Mouse (Mus musculus) heart, embryonic 13.5 days (tissue): ENCODE measurements at regions not wholly inside any gene's neighbourhood (a gene's known extent, or its start where the extent isn't known, plus 50 kb on each side); places are given as distances from the start of the nearest gene placed in this dataset.

Experiments
- ATAC-seq: fragments of 200-750 bp; cut with Nextera tagmentation; 2 replicates; pipeline ENCODE4 v1.8.0; 2017; ENCODE audit warnings: moderate TSS enrichment; ENCODE audit not compliant: insufficient number of reproducible peaks, low FRiP score, low TSS enrichment; ENCODE audit errors: extremely low read depth
- H3K27ac ChIP-seq: fragments of 300-500 bp; sonication (generic); replicated peaks from 2 replicates; pipeline ENCODE4 v1.5.1; 2015; ENCODE audit warnings: moderate library complexity, mild to moderate bottlenecking, inconsistent platforms
- H3K27me3 ChIP-seq: fragments of 300-500 bp; sonication (generic); replicated peaks from 2 replicates; pipeline ENCODE4 v1.6.1; 2015; ENCODE audit warnings: mild to moderate bottlenecking, inconsistent platforms
- H3K36me3 ChIP-seq: fragments of 300-500 bp; sonication (generic); 2 replicates; pipeline ENCODE4 v1.6.1; 2015; ENCODE audit warnings: mild to moderate bottlenecking, inconsistent platforms
- H3K4me1 ChIP-seq: fragments of 300-500 bp; sonication (generic); 2 replicates; pipeline ENCODE4 v1.6.1; 2015; ENCODE audit warnings: inconsistent platforms
- H3K4me2 ChIP-seq: fragments of 300-500 bp; sonication (generic); 2 replicates; pipeline ENCODE4 v1.6.1; 2015; ENCODE audit warnings: inconsistent platforms, mild to moderate bottlenecking, moderate library complexity
- H3K4me3 ChIP-seq: fragments of 300-500 bp; sonication (generic); 2 replicates; pipeline ENCODE4 v1.5.1; 2015; ENCODE audit warnings: moderate library complexity, mild to moderate bottlenecking, inconsistent platforms
- H3K9ac ChIP-seq: fragments of 300-500 bp; sonication (generic); 2 replicates; pipeline ENCODE4 v1.6.1; 2015; ENCODE audit warnings: inconsistent platforms, mild to moderate bottlenecking, moderate library complexity
- H3K9me3 ChIP-seq: fragments of 300-500 bp; sonication (generic); 2 replicates; pipeline ENCODE4 v1.6.1; 2016; ENCODE audit warnings: inconsistent platforms
- WGBS: fragments of 180-500 bp; shearing (Covaris S2); methylation state at CpG from one replicate; pipeline ENCODE4 v1.1.7; 2015; ENCODE audit warnings: mixed read lengths; 5-methylcytosine and 5-hydroxymethylcytosine counted together

- H3K4me3 ChIP-seq, result no peak overlapping the region
- whole genome bisulfite sequencing, result 60% methylated on average over 3 of the region's 3 CpGs
- H3K9me3 ChIP-seq, result no peaks in the 10 kb centered on the region
- no peak for ATAC-seq
- H3K9ac ChIP-seq, result no peak overlapping the region
- peaks cover 67% of the 10 kb centered on the region for H3K27me3 ChIP-seq
- H3K4me1 ChIP-seq, result peaks cover 8% of the 10 kb centered on the region; the same call in 1 of the 2 replicates
- H3K36me3 ChIP-seq, result no peaks in the 10 kb centered on the region
- no peak overlapping the region for H3K27ac ChIP-seq
- no peak overlapping the region for H3K4me2 ChIP-seq
Observed at GRCm38 (mm10) chr12:32768744-32769535, 50.4 kb upstream of the Nampt start.
